Mouse (Mus musculus): ENCODE measurements around the gene Trmt5. TPM values are rescaled to one million over a fixed set of nuclear protein-coding genes. Genes with fewer than 3 reads are reported as not detected.

Trmt5 gene
- polyA plus RNA-seq (2012; ENCODE audit: insufficient read depth, insufficient read length, missing spikeins) = 17.9 and 18.3 TPM in 2 replicates

DNA sequence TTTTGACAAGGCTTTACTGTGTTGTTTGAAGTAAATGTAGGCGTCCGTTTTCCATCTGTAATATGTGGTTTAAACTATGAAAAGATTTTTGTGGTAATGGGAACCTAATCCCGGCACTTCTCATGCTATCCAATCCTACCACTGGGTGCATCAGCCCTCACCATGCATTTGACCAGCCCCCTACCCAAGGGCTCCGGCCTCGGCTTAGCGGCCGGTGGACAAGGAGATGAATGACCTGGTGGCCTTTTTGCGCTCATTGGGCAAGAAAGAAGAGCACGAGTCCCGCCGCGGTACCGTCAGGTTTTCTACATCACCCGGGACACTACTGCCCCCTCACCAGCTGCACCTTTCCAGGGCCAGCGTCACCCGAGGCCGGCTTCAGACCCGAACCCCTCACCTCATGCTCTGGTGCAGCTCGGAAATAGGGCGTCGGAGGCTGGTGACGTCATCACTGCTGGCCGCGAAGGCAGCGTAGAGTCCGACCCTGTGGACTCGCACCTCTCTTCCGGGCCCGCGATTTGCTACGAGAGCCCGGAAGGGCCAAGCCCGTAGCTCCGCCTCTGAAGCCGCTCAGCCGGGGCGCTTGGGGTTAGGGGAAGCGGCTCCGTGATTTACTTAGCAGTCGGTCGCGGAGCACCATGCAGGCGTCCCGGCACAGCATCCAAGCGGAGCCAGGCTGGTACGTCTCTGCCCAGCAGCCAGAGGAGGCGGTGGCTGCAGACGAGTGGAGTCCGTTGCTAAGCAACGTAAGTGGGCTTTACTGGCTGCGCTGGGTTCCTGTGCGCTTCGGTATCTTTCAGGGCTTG is at the start of gene Trmt5, which contains the start of gene Slc38a6:
Trmt5 (minus strand) TSS at position 424 of the 806 bp plus-strand sequence.
Slc38a6 (plus strand) TSS at position 493 of the 806 bp plus-strand sequence.
- H3K4me3 ChIP-seq (ENCODE audit: insufficient read depth, low read depth, low read length) = peak within 1 kb of the TSS; percentile 81
- peak within 1 kb of the TSS; percentile 78 for H3K27ac ChIP-seq (replicated peaks; ENCODE audit: low read depth, low read length)
- 0 out of 2 replicates have a peak, but pooled peaks cover 10% of the 10 kb centered on the region for H3K4me1 ChIP-seq (ENCODE audit: control insufficient read depth, insufficient read depth, insufficient read length, low read length)

DNA sequence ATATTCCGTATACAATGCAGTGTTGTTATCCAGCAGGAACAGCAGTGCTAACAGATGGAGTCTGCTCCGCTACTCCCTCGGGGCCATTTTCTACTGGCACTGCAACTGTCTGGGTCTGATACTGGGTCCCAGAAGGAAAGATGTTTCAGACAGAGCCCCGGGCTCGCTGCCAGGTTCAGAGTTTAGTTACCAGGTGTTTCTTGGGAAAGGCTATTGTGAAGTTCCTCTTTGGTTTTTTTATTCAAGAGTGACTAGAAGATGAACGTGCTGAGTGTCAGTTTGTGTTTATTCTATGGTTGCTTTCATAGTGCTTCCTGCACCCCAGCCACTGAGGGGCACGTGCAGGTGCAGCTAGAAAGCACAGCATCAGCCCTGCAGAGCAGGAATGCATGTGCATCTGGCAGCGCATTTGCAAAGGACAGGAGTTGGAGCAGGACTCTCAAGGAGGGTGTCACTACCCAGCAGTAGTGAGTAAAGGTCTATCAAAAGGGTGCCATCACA is 47.6 kb upstream of the Trmt5 start:
- H3K4me1 ChIP-seq (ENCODE audit: control insufficient read depth, insufficient read depth, insufficient read length, low read length) = peaks cover 19% of the 10 kb centered on the region
- H3K27ac ChIP-seq (replicated peaks; ENCODE audit: low read depth, low read length) = no peak overlapping the region
- no peak overlapping the region for H3K4me3 ChIP-seq (ENCODE audit: insufficient read depth, low read depth, low read length)

DNA sequence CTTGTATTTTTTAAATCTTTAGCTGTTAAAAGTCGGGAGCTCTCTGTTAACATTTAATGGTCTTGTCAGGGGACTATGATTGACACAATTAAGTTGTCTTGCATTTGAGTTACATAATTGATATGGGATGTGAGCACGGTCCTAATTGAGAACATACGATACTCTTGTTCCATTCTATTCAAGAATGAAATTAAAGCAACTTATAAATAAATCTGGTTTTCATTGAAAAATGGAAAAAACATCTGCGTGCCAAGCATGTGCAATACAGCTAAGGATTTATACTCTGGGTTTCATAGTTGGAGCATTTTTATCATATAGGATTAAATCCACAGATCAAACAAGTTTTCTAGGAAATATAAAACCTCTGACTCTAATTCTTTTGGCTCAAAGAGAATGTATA is 46.2 kb upstream of the Trmt5 start:
- H3K4me3 ChIP-seq (ENCODE audit: insufficient read depth, low read depth, low read length) = no peak overlapping the region
- no peak overlapping the region for H3K27ac ChIP-seq (replicated peaks; ENCODE audit: low read depth, low read length)
- peaks cover 19% of the 10 kb centered on the region for H3K4me1 ChIP-seq (ENCODE audit: control insufficient read depth, insufficient read depth, insufficient read length, low read length)

DNA sequence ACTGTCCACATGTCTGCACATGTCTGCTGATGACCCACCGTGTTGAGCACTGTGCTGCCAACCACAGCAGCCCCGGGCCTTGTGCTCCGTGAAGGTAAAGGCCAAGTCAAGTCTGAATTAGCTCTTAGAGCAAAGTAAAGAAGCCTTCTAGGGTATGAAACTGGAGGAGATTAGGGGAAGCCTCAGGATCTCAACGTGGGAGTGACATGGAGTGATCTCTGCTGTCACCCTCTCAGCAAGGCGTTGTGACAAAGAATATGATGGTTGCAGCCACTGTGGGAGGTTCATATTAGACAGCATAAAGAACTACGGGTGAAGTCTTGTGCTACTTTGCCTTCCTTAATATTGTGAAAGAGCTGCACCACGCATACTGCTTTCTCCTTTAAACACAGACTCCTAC is 43.7 kb upstream of the Trmt5 start:
- H3K4me1 ChIP-seq (ENCODE audit: control insufficient read depth, insufficient read depth, insufficient read length, low read length) = peaks cover 18% of the 10 kb centered on the region
- no peak overlapping the region for H3K4me3 ChIP-seq (ENCODE audit: insufficient read depth, low read depth, low read length)
- no peak overlapping the region for H3K27ac ChIP-seq (replicated peaks; ENCODE audit: low read depth, low read length)

DNA sequence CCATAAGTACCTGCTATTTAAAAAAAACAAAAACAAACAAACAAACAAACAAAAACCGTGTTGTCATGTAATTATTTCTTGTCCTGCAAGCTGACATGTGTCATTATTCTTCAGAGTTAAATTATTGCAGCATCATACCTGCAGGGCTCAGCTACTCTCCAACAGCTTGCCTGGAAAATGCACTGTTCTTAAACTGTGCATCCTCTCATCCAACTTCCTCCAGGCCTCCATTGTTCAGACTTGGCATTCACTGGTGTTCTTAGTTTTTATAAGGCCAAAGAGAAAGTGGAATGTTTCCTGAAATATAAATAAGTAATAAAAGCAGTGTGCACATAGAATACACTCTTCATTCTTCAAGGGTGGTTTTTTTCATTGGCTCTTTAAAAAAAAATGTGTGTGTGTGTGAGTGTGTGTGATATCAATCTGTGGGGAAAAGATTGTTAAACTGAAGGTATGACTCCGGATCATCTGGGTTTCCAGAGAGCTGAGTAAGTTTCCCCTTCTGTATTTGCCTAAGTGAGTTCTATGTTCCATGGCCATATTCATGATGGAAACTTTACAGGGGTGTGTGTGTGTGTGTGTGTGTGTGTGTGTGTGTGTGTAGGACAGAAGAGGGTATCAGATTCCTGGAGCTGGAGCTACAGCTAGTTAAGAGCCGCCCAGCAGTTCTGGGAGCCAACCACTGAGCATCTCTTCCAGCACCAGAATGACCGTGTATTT is 42.1 kb upstream of the Trmt5 start:
- Histone ChIP-seq H3K4me3 (ENCODE audit: insufficient read depth, low read depth, low read length) (no peak overlapping the region), H3K4me1 (ENCODE audit: control insufficient read depth, insufficient read depth, insufficient read length, low read length) (peaks cover 8% of the 10 kb centered on the region), H3K27ac (replicated peaks; ENCODE audit: low read depth, low read length) (no peak overlapping the region)

DNA sequence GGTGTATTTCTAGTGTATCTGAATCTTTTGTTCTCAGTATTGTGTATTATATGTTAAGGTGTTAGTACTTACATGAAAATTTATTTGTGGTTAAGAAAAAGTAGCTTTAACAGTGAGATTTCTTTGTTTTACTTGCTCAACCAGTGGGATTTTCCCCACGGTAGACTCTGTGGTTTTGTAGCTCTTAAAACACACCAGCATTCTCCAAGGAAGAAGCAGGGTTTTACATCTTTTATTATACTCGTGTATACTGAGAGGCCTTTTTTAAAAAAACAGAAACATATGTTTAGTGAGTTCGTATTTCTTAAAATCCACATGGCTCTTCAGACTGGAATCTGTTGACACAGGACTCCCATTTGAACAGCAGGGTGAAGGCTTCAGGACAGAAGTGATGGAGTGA is 40.9 kb upstream of the Trmt5 start:
- Histone ChIP-seq H3K27ac (replicated peaks; ENCODE audit: low read depth, low read length) (no peak overlapping the region), H3K4me3 (ENCODE audit: insufficient read depth, low read depth, low read length) (no peak overlapping the region), H3K4me1 (ENCODE audit: control insufficient read depth, insufficient read depth, insufficient read length, low read length) (peaks cover 7% of the 10 kb centered on the region; the same call in 1 of the 2 replicates)

DNA sequence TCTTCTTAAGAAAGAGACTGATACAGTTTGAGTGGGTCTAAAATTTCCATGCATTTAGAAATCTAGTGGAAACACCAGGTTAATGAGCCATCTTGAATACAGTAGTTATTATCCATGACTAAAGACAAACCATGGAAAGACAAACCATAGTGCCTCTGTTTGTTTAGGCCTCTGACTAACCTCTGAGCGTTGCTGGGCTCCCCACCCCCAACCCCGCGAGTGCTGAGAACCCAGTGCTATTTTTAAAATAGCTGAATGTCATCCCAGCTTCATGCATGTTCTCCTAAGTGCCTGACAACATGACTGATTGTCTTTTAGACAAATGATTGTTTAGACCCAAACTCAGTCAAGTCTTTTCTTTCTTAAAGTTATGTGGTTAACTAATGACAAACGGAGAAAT is 39.1 kb upstream of the Trmt5 start:
- H3K27ac ChIP-seq (replicated peaks; ENCODE audit: low read depth, low read length) = no peak overlapping the region
- no peak overlapping the region for H3K4me3 ChIP-seq (ENCODE audit: insufficient read depth, low read depth, low read length)
- peaks cover 7% of the 10 kb centered on the region; the same call in 1 of the 2 replicates for H3K4me1 ChIP-seq (ENCODE audit: control insufficient read depth, insufficient read depth, insufficient read length, low read length)

DNA sequence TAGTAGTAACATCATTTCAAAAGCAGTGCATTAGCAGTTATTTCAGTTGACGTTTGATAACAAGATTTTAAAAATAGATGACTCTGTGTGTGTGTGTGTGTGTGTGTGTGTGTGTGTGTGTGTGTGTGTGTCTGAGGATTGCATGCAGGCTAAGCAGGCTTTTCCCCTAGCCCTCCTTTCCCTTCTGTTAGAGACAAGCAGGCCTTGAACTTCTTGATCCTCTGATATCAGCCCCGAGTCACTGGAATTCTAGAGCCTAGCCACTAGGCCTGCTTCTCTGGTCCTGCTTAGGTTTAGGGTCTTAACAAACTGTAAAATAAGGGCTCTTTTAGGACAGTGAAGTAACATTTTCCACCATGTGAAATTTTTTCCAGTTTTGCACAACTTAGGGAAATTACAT is 38.7 kb upstream of the Trmt5 start:
- Histone ChIP-seq H3K27ac (replicated peaks; ENCODE audit: low read depth, low read length) (peak overlapping the region; percentile 21; the same call in 1 of the 2 replicates), H3K4me1 (ENCODE audit: control insufficient read depth, insufficient read depth, insufficient read length, low read length) (peaks cover 5% of the 10 kb centered on the region; the same call in 1 of the 2 replicates)

DNA sequence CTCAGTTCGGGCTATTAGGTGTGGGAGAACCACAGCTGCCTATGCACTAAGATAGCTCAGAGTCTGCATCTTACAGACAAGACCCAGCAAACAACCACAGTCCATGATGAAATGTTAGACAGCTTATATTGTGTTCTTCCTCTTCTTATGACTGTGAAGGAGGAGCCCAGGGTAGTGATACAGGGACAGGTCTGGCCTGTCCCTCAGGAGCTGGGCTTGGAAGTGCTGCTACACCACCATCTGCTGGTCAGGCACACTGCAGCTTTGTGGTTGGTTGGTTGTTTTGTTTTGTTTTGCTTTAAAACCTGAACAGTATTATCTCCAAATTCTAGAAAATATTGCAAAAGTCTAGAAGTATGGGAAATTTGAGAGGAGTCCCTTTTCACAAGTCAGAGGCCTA is 38.2 kb upstream of the Trmt5 start:
- H3K27ac ChIP-seq (replicated peaks; ENCODE audit: low read depth, low read length) = no peak overlapping the region
- H3K4me1 ChIP-seq (ENCODE audit: control insufficient read depth, insufficient read depth, insufficient read length, low read length) = peaks cover 3% of the 10 kb centered on the region; the same call in 1 of the 2 replicates
- no peak overlapping the region for H3K4me3 ChIP-seq (ENCODE audit: insufficient read depth, low read depth, low read length)

More for the DNA sequence above, 38.7 kb upstream of the Trmt5 start:
- H3K4me3 ChIP-seq (ENCODE audit: insufficient read depth, low read depth, low read length) = no peak overlapping the region

DNA sequence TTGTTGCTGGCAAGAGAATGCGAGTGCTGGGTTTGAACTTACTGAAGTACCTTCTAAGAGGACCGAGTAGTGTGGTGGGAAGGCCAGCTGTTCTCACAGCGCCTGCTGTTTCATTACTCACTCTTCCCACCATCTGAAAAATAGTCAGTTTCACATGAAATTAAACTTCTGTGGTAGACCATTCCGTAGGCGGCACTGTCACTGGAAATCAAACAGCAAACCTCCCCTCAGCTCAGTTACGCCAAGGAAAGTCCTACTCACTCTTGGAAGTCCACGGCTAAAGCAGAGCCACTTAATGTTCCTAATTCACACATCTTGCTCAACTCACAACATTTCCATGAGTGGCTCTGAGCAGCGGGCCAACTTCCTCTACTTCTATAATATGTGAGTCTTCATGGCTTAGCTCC is 37.7 kb upstream of the Trmt5 start:
- Histone ChIP-seq H3K4me3 (ENCODE audit: insufficient read depth, low read depth, low read length) (no peak overlapping the region), H3K4me1 (ENCODE audit: control insufficient read depth, insufficient read depth, insufficient read length, low read length) (peaks cover 3% of the 10 kb centered on the region; the same call in 1 of the 2 replicates), H3K27ac (replicated peaks; ENCODE audit: low read depth, low read length) (no peak overlapping the region)

DNA sequence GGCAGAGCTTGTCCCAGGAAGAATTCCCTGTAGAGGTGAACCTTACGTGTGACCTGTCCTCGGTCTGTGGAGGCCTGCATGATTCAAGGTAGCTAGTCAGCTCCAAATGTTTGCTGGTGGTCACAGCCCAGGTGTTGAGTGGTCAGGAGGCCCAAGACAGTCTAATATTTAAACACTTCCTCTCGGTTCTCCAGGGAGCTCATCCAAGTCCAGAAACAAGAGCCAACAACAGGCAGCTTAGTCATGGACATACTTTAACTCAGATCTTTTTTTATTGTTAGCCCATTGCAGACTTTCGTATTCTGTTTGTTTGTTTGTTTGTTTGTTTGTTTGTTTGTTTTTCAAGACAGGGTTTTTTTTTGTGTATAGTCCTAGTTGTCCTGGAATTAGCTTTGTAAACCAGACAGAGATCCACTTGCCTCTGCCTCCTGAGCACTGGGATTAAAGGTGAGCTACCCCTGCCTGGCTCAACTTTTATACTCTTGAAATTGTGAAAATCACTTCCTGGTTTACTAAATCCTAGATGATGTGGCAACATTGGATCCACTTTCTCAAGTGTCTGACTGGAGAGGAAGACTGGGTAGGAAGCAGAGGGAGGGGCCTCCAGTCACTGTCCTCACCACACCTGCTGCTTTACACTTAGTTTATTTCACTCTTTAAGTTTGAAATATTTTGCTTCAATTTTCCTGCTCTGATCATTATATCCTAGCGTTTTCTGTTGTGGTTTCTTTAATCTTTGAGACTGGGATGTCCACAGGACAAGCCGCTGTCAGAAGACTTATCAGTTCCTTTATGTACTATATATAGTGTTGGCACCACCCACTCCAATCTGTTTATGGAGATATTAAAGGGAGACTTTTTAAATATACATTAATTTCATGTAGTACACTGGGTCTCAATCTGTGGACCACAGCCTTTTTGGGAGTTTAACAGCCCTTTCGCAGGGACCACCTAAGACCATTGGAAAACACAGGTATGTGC is 31.5 kb upstream of the Trmt5 start:
- no peak overlapping the region for H3K27ac ChIP-seq (replicated peaks; ENCODE audit: low read depth, low read length)
- no peak overlapping the region for H3K4me3 ChIP-seq (ENCODE audit: insufficient read depth, low read depth, low read length)
- H3K4me1 ChIP-seq (ENCODE audit: control insufficient read depth, insufficient read depth, insufficient read length, low read length) = no peaks in the 10 kb centered on the region

DNA sequence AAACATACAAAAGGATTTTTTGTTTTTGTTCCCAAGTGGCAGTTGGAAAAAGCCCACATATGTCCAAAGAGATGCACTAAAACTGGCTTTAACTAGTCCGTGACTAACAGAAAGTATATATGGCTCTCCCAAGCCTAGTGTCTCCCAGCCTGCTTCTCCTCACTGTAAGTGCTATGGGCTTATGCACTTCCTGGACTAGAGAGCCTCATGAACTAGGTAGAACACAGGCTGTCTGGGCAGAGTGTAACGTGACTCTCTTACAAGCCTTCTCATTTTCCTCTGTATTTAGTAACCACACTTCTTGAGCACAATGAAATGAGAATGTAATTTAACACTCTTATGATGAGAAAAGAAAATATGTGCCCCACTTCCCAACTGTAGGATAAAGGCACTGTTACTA is 22.2 kb upstream of the Trmt5 start:
- Histone ChIP-seq H3K27ac (replicated peaks; ENCODE audit: low read depth, low read length) (no peak overlapping the region), H3K4me3 (ENCODE audit: insufficient read depth, low read depth, low read length) (no peak overlapping the region), H3K4me1 (ENCODE audit: control insufficient read depth, insufficient read depth, insufficient read length, low read length) (no peaks in the 10 kb centered on the region)

DNA sequence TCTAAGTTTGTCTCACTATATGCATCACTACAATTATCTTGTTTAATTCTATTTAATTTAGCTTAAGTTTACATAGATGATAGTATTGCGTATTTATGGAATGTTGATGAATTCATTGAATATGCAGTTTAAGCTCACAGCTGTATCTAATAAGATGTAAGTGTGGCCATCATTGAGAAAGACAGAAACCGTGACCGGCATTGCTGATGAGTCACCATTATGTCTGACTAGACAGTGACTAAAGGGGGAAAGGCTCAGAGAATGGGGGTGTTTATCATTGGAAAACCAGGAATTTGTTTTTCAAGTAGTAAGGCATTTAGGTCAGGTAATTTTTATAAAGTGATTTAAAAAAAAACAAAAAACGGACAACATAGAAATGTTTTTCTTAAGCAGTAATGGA is 21.2 kb upstream of the Trmt5 start:
- Histone ChIP-seq H3K4me3 (ENCODE audit: insufficient read depth, low read depth, low read length) (no peak overlapping the region), H3K4me1 (ENCODE audit: control insufficient read depth, insufficient read depth, insufficient read length, low read length) (no peaks in the 10 kb centered on the region), H3K27ac (replicated peaks; ENCODE audit: low read depth, low read length) (no peak overlapping the region)

DNA sequence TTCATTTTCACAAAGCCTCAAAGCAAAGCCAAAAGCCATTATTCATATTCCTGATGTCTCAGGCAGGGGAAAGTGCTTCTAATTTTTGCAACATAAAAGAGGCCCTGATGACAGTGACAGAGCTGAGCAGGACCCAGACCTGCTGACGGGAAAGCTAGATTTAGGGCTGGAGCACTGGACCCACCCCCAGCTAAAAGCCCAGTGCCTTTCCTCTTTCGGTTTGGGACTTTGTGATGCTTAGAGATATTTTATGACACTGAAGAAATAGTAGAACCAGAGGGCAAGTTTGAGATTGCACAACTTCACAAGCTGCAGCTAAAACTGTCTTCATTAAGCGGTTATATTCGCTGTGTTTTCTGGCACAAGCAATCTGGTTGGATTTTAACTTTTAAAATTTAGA is 18.1 kb upstream of the Trmt5 start:
- peak overlapping the region; percentile 36 for H3K4me3 ChIP-seq (ENCODE audit: insufficient read depth, low read depth, low read length)
- H3K27ac ChIP-seq (replicated peaks; ENCODE audit: low read depth, low read length) = peak overlapping the region; percentile 38; the same call in 1 of the 2 replicates

More for the DNA sequence above, 18.1 kb upstream of the Trmt5 start:
- H3K4me1 ChIP-seq (ENCODE audit: control insufficient read depth, insufficient read depth, insufficient read length, low read length) = no peaks in the 10 kb centered on the region

Data from brown adipose tissue, adult 24 weeks (tissue).